Mouse (Mus musculus): ENCODE measurements around the gene Arhgap20. TPM values are rescaled to one million over a fixed set of nuclear protein-coding genes. Genes with fewer than 3 reads are reported as not detected.
A peak's percentile ranks its signal among the peaks of the same experiment; 100 is the strongest.

Arhgap20 gene
- polyA plus RNA-seq, 1 experiment from 2014 or later: 5.6 TPM

GRCm38 (mm10) chr9:51761003-51761402 is 4.1 kb upstream of the Arhgap20 start:
- H3K9ac ChIP-seq (ENCODE audit: low read length): no peak overlapping the region

GRCm38 (mm10) chr9:51764041-51764875 is 879 bp upstream of the Arhgap20 start:
- H3K36me3 ChIP-seq (ENCODE audit: control insufficient read depth, insufficient read depth, low read length): no peaks in the 10 kb centered on the region
- 9% methylated on average over 12 of the region's 12 CpGs for WGBS
- H3K4me3 ChIP-seq (ENCODE audit: low read depth, low read length): peak overlapping the region; percentile 59
- H3K4me1 ChIP-seq (replicated peaks; ENCODE audit: control insufficient read depth, insufficient read depth, low read length): peaks cover 9% of the 10 kb centered on the region; the same call in 1 of the 2 replicates
- no peaks in the 10 kb centered on the region for H3K9me3 ChIP-seq (ENCODE audit: control insufficient read depth, low read length)
- peak overlapping the region; percentile 71 for H3K9ac ChIP-seq (ENCODE audit: low read length)
- peaks cover 16% of the 10 kb centered on the region for H3K27me3 ChIP-seq (ENCODE audit: control insufficient read depth, insufficient read depth, low read length)
- DNase-seq (ENCODE audit: low spot score): no peak
- peak overlapping the region; percentile 97 for H3K4me2 ChIP-seq (ENCODE audit: low read depth, low read length, severe bottlenecking)
- ATAC-seq (replicated peaks; ENCODE audit: low FRiP score): peak; percentile 49
- no peak overlapping the region for H3K27ac ChIP-seq (ENCODE audit: low read depth, low read length)

More at GRCm38 (mm10) chr9:51761003-51761402, 4.1 kb upstream of the Arhgap20 start:
- H3K4me2 ChIP-seq (ENCODE audit: low read depth, low read length, severe bottlenecking): no peak overlapping the region
- WGBS: 77% methylated on average over 2 of the region's 2 CpGs
- ATAC-seq (replicated peaks; ENCODE audit: low FRiP score) (no peak), DNase-seq (ENCODE audit: low spot score) (no peak)
- H3K27ac ChIP-seq (ENCODE audit: low read depth, low read length): no peak overlapping the region
- peaks cover 4% of the 10 kb centered on the region for H3K27me3 ChIP-seq (ENCODE audit: control insufficient read depth, insufficient read depth, low read length)
- H3K36me3 ChIP-seq (ENCODE audit: control insufficient read depth, insufficient read depth, low read length): no peaks in the 10 kb centered on the region
- peaks cover 5% of the 10 kb centered on the region; the same call in 1 of the 2 replicates for H3K4me1 ChIP-seq (replicated peaks; ENCODE audit: control insufficient read depth, insufficient read depth, low read length)
- no peaks in the 10 kb centered on the region for H3K9me3 ChIP-seq (ENCODE audit: control insufficient read depth, low read length)
- H3K4me3 ChIP-seq (ENCODE audit: low read depth, low read length): no peak overlapping the region

GRCm38 (mm10) chr9:51765417-51766174 is 459 bp downstream of the Arhgap20 start:
- Histone ChIP-seq H3K27me3 (ENCODE audit: control insufficient read depth, insufficient read depth, low read length) (peaks cover 16% of the 10 kb centered on the region), H3K4me3 (ENCODE audit: low read depth, low read length) (peak overlapping the region; percentile 59), H3K36me3 (ENCODE audit: control insufficient read depth, insufficient read depth, low read length) (no peaks in the 10 kb centered on the region), H3K4me1 (replicated peaks; ENCODE audit: control insufficient read depth, insufficient read depth, low read length) (peaks cover 9% of the 10 kb centered on the region; the same call in 1 of the 2 replicates), H3K9ac (ENCODE audit: low read length) (peak overlapping the region; percentile 71), H3K4me2 (ENCODE audit: low read depth, low read length, severe bottlenecking) (peak overlapping the region; percentile 97), H3K27ac (ENCODE audit: low read depth, low read length) (no peak overlapping the region), H3K9me3 (ENCODE audit: control insufficient read depth, low read length) (no peaks in the 10 kb centered on the region)
- DNase-seq (ENCODE audit: low spot score): peak; percentile 81
- WGBS: 0% methylated on average over 46 of the region's 58 CpGs
- peak; percentile 47; the same call in 1 of the 2 replicates for ATAC-seq (replicated peaks; ENCODE audit: low FRiP score)

GRCm38 (mm10) chr9:51766175-51767062 is 1.3 kb downstream of the Arhgap20 start:
- DNase-seq (ENCODE audit: low spot score) (peak; percentile 59), ATAC-seq (replicated peaks; ENCODE audit: low FRiP score) (peak; percentile 12; the same call in 1 of the 2 replicates)
- WGBS: under 1% methylated on average over 29 of the region's 29 CpGs
- Histone ChIP-seq H3K4me1 (replicated peaks; ENCODE audit: control insufficient read depth, insufficient read depth, low read length) (peaks cover 9% of the 10 kb centered on the region; the same call in 1 of the 2 replicates), H3K4me3 (ENCODE audit: low read depth, low read length) (peak overlapping the region; percentile 59), H3K27ac (ENCODE audit: low read depth, low read length) (no peak overlapping the region), H3K9me3 (ENCODE audit: control insufficient read depth, low read length) (no peaks in the 10 kb centered on the region), H3K27me3 (ENCODE audit: control insufficient read depth, insufficient read depth, low read length) (peaks cover 16% of the 10 kb centered on the region), H3K36me3 (ENCODE audit: control insufficient read depth, insufficient read depth, low read length) (no peaks in the 10 kb centered on the region), H3K9ac (ENCODE audit: low read length) (peak overlapping the region; percentile 71), H3K4me2 (ENCODE audit: low read depth, low read length, severe bottlenecking) (peak overlapping the region; percentile 97)

GRCm38 (mm10) chr9:51774201-51774600 is 9.1 kb downstream of the Arhgap20 start:
- DNase-seq (ENCODE audit: low spot score) (no peak), ATAC-seq (replicated peaks; ENCODE audit: low FRiP score) (no peak)
- H3K4me3 ChIP-seq (ENCODE audit: low read depth, low read length): no peak overlapping the region
- H3K9me3 ChIP-seq (ENCODE audit: control insufficient read depth, low read length): no peaks in the 10 kb centered on the region
- H3K9ac ChIP-seq (ENCODE audit: low read length): no peak overlapping the region
- H3K36me3 ChIP-seq (ENCODE audit: control insufficient read depth, insufficient read depth, low read length): no peaks in the 10 kb centered on the region
- H3K27ac ChIP-seq (ENCODE audit: low read depth, low read length): no peak overlapping the region
- no peaks in the 10 kb centered on the region for H3K4me1 ChIP-seq (replicated peaks; ENCODE audit: control insufficient read depth, insufficient read depth, low read length)
- H3K27me3 ChIP-seq (ENCODE audit: control insufficient read depth, insufficient read depth, low read length): no peaks in the 10 kb centered on the region
- 88% methylated on average over 3 of the region's 3 CpGs for WGBS
- no peak overlapping the region for H3K4me2 ChIP-seq (ENCODE audit: low read depth, low read length, severe bottlenecking)

GRCm38 (mm10) chr9:51776459-51776858 is 11.3 kb downstream of the Arhgap20 start:
- H3K4me2 ChIP-seq (ENCODE audit: low read depth, low read length, severe bottlenecking): no peak overlapping the region
- H3K4me1 ChIP-seq (replicated peaks; ENCODE audit: control insufficient read depth, insufficient read depth, low read length): no peaks in the 10 kb centered on the region
- no peak overlapping the region for H3K4me3 ChIP-seq (ENCODE audit: low read depth, low read length)
- DNase-seq (ENCODE audit: low spot score) (no peak), ATAC-seq (replicated peaks; ENCODE audit: low FRiP score) (no peak)
- no peaks in the 10 kb centered on the region for H3K27me3 ChIP-seq (ENCODE audit: control insufficient read depth, insufficient read depth, low read length)
- no peaks in the 10 kb centered on the region for H3K36me3 ChIP-seq (ENCODE audit: control insufficient read depth, insufficient read depth, low read length)
- no peak overlapping the region for H3K9ac ChIP-seq (ENCODE audit: low read length)
- 78% methylated on average over 2 of the region's 2 CpGs for WGBS
- no peak overlapping the region for H3K27ac ChIP-seq (ENCODE audit: low read depth, low read length)
- H3K9me3 ChIP-seq (ENCODE audit: control insufficient read depth, low read length): no peaks in the 10 kb centered on the region

GRCm38 (mm10) chr9:51777180-51777579 is 12.0 kb downstream of the Arhgap20 start:
- DNase-seq (ENCODE audit: low spot score) (no peak), ATAC-seq (replicated peaks; ENCODE audit: low FRiP score) (no peak)
- H3K4me2 ChIP-seq (ENCODE audit: low read depth, low read length, severe bottlenecking): no peak overlapping the region
- H3K27me3 ChIP-seq (ENCODE audit: control insufficient read depth, insufficient read depth, low read length): no peaks in the 10 kb centered on the region
- H3K9me3 ChIP-seq (ENCODE audit: control insufficient read depth, low read length): no peaks in the 10 kb centered on the region
- no peak overlapping the region for H3K4me3 ChIP-seq (ENCODE audit: low read depth, low read length)
- no peaks in the 10 kb centered on the region for H3K4me1 ChIP-seq (replicated peaks; ENCODE audit: control insufficient read depth, insufficient read depth, low read length)
- no peak overlapping the region for H3K27ac ChIP-seq (ENCODE audit: low read depth, low read length)
- no peak overlapping the region for H3K9ac ChIP-seq (ENCODE audit: low read length)
- WGBS: 0% methylated on average over 1 of the region's 1 CpGs
- no peaks in the 10 kb centered on the region for H3K36me3 ChIP-seq (ENCODE audit: control insufficient read depth, insufficient read depth, low read length)

- no peak for ATAC-seq (replicated peaks; ENCODE audit: low FRiP score)
- Histone ChIP-seq H3K4me2 (ENCODE audit: low read depth, low read length, severe bottlenecking) (no peak overlapping the region), H3K9me3 (ENCODE audit: control insufficient read depth, low read length) (no peaks in the 10 kb centered on the region), H3K36me3 (ENCODE audit: control insufficient read depth, insufficient read depth, low read length) (no peaks in the 10 kb centered on the region), H3K4me3 (ENCODE audit: low read depth, low read length) (no peak overlapping the region), H3K9ac (ENCODE audit: low read length) (no peak overlapping the region), H3K4me1 (replicated peaks; ENCODE audit: control insufficient read depth, insufficient read depth, low read length) (no peaks in the 10 kb centered on the region), H3K27me3 (ENCODE audit: control insufficient read depth, insufficient read depth, low read length) (no peaks in the 10 kb centered on the region), H3K27ac (ENCODE audit: low read depth, low read length) (no peak overlapping the region)
- WGBS: 90% methylated on average over 5 of the region's 5 CpGs
- no peak for DNase-seq (ENCODE audit: low spot score)
Measured at GRCm38 (mm10) chr9:51779232-51779631, 14.1 kb downstream of the Arhgap20 start.
